Mouse (Mus musculus): ENCODE measurements around the gene Rnf144b. TPM values are rescaled to one million over a fixed set of nuclear protein-coding genes. Genes with fewer than 3 reads are reported as not detected.

The Rnf144b gene
- total and polyA plus RNA-seq, 3 experiments: 1.1 to 7.8 (median 4.6) TPM

- Histone ChIP-seq H3K27me3 (ENCODE audit: insufficient read depth, low read length) (0 out of 2 replicates have a peak, but pooled peaks cover 2% of the 10 kb centered on the region), H3K36me3 (replicated peaks) (no peaks in the 10 kb centered on the region), H3K4me1 (ENCODE audit: insufficient read depth, low read depth, low read length) (no peaks in the 10 kb centered on the region; the same call in 1 of the 2 replicates), H3K9me3 (replicated peaks) (0 out of 2 replicates have a peak, but pooled peaks cover 3% of the 10 kb centered on the region), H3K4me3 (ENCODE audit: low read depth, low read length) (no peak overlapping the region)
- no peak for DNase-seq (ENCODE audit: low spot score)
- no peak for TF ChIP-seq TAL1 (conservative IDR thresholded peaks at IDR 0.05; ENCODE audit: low read depth, low read length)
- TF ChIP-seq GATA2 (IDR thresholded peaks at IDR 0.05; ENCODE audit: borderline replicate concordance, low read depth, low read length): no peak
- no peak for TF ChIP-seq CTCF (IDR thresholded peaks at IDR 0.05; ENCODE audit: low read depth, low read length)
- TF ChIP-seq GATA1 (IDR thresholded peaks at IDR 0.05; ENCODE audit: borderline replicate concordance, low read length): no peak
- no peak for TF ChIP-seq POLR2AphosphoS5 (IDR thresholded peaks at IDR 0.05; ENCODE audit: insufficient replicate concordance, low read depth, low read length)
- ATAC-seq (ENCODE audit: extremely low read depth, insufficient number of reproducible peaks, low FRiP score, poor library complexity, severe bottlenecking): no peak
Measured at GRCm38 (mm10) chr13:47282221-47282620, 159.8 kb downstream of the Rnf144b start.

- H3K4me3 ChIP-seq (ENCODE audit: low read depth, low read length): no peak overlapping the region
- TF ChIP-seq GATA2 (IDR thresholded peaks at IDR 0.05; ENCODE audit: borderline replicate concordance, low read depth, low read length) (no peak), CTCF (IDR thresholded peaks at IDR 0.05; ENCODE audit: low read depth, low read length) (0 out of 2 replicates have a peak, but pooled peaks have one; percentile 17)
- H3K9me3 ChIP-seq (replicated peaks): no peaks in the 10 kb centered on the region
- peaks cover 8% of the 10 kb centered on the region; the same call in 1 of the 2 replicates for H3K27me3 ChIP-seq (ENCODE audit: insufficient read depth, low read length)
- DNase-seq (ENCODE audit: low spot score): peak; percentile 15
- H3K4me1 ChIP-seq (ENCODE audit: insufficient read depth, low read depth, low read length): no peaks in the 10 kb centered on the region; the same call in 1 of the 2 replicates
- ATAC-seq (ENCODE audit: extremely low read depth, insufficient number of reproducible peaks, low FRiP score, poor library complexity, severe bottlenecking): peak; percentile 54; the same call in 1 of the 2 replicates
- H3K36me3 ChIP-seq (replicated peaks): no peaks in the 10 kb centered on the region
Measured at GRCm38 (mm10) chr13:47288449-47288848, 166.0 kb downstream of the Rnf144b start.

GRCm38 (mm10) chr13:47296465-47296864 lies 174.0 kb downstream of the Rnf144b start:
- TF ChIP-seq TAL1 (conservative IDR thresholded peaks at IDR 0.05; ENCODE audit: low read depth, low read length) (no peak), CTCF (IDR thresholded peaks at IDR 0.05; ENCODE audit: low read depth, low read length) (no peak), GATA2 (IDR thresholded peaks at IDR 0.05; ENCODE audit: borderline replicate concordance, low read depth, low read length) (no peak), GATA1 (IDR thresholded peaks at IDR 0.05; ENCODE audit: borderline replicate concordance, low read length) (no peak), POLR2AphosphoS5 (IDR thresholded peaks at IDR 0.05; ENCODE audit: insufficient replicate concordance, low read depth, low read length) (no peak)
- Histone ChIP-seq H3K4me1 (ENCODE audit: insufficient read depth, low read depth, low read length) (no peaks in the 10 kb centered on the region), H3K4me3 (ENCODE audit: low read depth, low read length) (no peak overlapping the region), H3K27me3 (ENCODE audit: insufficient read depth, low read length) (no peaks in the 10 kb centered on the region), H3K36me3 (replicated peaks) (no peaks in the 10 kb centered on the region), H3K9me3 (replicated peaks) (no peaks in the 10 kb centered on the region)
- DNase-seq (ENCODE audit: low spot score) (no peak), ATAC-seq (ENCODE audit: extremely low read depth, insufficient number of reproducible peaks, low FRiP score, poor library complexity, severe bottlenecking) (no peak)

Other genes with a start within 250 kb of the Rnf144b start
- gene Kif13a, start 192.8 kb upstream of the Rnf144b start, total RNA-seq (2014; fragmentation: Nextera tagmentation): not detected in 2 replicates
- gene Kif13a, start 192.8 kb upstream of the Rnf144b start, total RNA-seq (2017): 0.16 and 0.23 TPM in 2 replicates
- gene Kif13a, start 192.8 kb upstream of the Rnf144b start, polyA plus RNA-seq (2012): not detected in 2 replicates
- not detected in 2 replicates for gene Nhlrc1, start 107.8 kb upstream of the Rnf144b start, total RNA-seq (2014; fragmentation: Nextera tagmentation)
- gene Nhlrc1, start 107.8 kb upstream of the Rnf144b start, total RNA-seq (2017): 0.05 TPM in 1 of 2 replicates, not detected in the other
- gene Nhlrc1, start 107.8 kb upstream of the Rnf144b start, polyA plus RNA-seq (2012): not detected in 2 replicates
- gene Kdm1b, start 79.2 kb upstream of the Rnf144b start, total RNA-seq (2014; fragmentation: Nextera tagmentation): 8.7 and 9.3 TPM in 2 replicates
- 12.7 and 15.2 TPM in 2 replicates for gene Kdm1b, start 79.2 kb upstream of the Rnf144b start, total RNA-seq (2017)
- 2.6 and 2.8 TPM in 2 replicates for gene Kdm1b, start 79.2 kb upstream of the Rnf144b start, polyA plus RNA-seq (2012)
- gene Tpmt, start 77.9 kb upstream of the Rnf144b start, total RNA-seq (2014; fragmentation: Nextera tagmentation): 10.1 and 15.1 TPM in 2 replicates
- 6.7 and 11.4 TPM in 2 replicates for gene Tpmt, start 77.9 kb upstream of the Rnf144b start, total RNA-seq (2017)
- 0.16 and 0.18 TPM in 2 replicates for gene Tpmt, start 77.9 kb upstream of the Rnf144b start, polyA plus RNA-seq (2012)
- 382 and 385 TPM in 2 replicates for gene Dek, start 16.5 kb upstream of the Rnf144b start, total RNA-seq (2014; fragmentation: Nextera tagmentation)
- gene Dek, start 16.5 kb upstream of the Rnf144b start, total RNA-seq (2017): 390 and 495 TPM in 2 replicates
- gene Dek, start 16.5 kb upstream of the Rnf144b start, polyA plus RNA-seq (2012): 968 and 1,197 TPM in 2 replicates